Mouse (Mus musculus) layer of hippocampus, adult 9-10 months (tissue): ENCODE measurements around the gene Eprs.

Experiments
- DNase-seq: peaks from one replicate; pipeline ENCODE4 v3.0.0; 2022; ENCODE audit warnings: low spot score

Gene Eprs

DNA sequence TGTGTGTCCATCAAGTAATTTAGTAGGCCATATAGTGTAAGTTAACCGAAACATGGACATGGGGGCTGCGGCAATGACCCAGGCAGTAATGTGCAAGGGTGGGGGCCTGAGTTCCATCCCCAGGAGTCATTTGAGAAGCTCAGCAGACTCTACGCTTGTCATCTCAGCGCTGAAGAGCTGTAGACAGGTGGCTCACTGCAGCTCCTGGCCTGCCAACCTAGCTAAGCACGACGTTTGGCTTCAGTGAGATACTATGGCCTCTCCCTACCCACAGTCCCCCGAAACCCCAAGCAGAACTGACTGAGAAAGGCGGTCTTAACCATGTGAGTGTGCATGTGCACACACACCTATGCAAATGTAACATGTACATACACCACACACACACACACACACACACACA, 88.2 kb downstream of the Eprs start:
- DNase-seq: no peak

- DNase-seq: no peak
Measured at GRCm38 (mm10) chr1:185451495-185451894, 88.7 kb downstream of the Eprs start.

DNA sequence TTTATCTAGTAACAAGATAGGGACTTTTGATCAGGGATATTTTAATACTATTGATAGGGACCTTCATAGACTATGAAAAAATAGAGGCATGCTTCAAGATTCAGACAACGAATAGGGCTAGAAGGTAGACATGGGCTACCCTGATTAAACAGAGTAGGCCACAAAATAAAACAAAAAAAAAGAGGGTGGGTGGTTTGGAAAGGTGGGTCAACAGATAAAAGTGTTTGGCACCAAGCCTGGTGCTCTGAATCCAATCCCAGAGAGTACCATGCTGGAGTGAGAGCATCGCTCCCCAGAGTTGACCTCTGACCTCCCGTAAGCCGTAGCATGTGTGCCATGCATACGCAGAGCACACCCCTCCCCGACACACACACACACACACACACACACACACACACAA, 89.6 kb downstream of the Eprs start:
- no peak for DNase-seq

GRCm38 (mm10) chr1:185454144-185454543, 91.3 kb downstream of the Eprs start:
- DNase-seq: no peak

DNA sequence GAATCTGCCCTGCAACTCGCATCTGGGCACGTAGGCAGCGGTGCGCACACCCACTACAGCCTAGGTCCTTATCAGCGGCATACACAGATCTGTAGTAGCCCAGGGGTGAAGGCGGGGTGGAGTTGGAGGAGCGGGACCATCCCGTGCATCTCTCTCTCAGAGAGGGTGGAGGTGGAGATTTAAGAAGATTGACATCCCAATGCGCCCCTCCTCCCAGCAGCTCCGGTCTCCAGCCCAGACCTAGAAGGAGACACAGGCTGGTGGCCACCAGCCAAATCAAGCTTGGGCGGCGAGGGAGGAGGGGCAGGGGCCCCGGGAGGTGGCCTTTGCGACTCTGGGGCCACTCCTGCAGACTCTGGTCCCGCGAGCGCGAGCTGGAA, 91.7 kb downstream of the Eprs start, which contains the start of gene Slc30a10:
Gene Slc30a10, plus strand, starts transcription at position 274 of the 380 bp plus-strand sequence.
- no peak for DNase-seq

- DNase-seq: no peak
Measured at GRCm38 (mm10) chr1:185454955-185455701, 92.3 kb downstream of the Eprs start.

GRCm38 (mm10) chr1:185456327-185456726, 93.5 kb downstream of the Eprs start:
- DNase-seq: no peak

DNA sequence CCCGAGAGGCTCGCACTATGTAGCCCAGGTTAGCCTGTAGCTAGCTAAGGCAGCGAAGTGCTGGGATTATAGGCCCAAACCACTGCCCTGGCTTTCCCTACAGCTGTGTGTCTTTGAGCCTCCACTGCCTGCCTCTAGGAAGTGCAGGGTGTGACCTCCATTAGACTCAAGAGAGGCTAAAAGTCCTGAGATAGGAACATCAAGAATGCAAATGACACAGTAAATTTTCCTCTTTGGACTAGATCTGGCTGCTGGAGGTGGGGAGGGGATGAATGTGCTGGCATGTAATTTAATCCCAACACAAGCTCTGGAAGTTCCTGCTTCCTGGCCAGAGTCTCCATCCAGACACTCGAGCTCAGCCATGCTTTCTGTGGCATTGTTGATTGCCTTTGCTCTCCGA, 97.3 kb downstream of the Eprs start:
- DNase-seq: no peak

- no peak for DNase-seq
Measured at GRCm38 (mm10) chr1:185462889-185463288, 100.0 kb downstream of the Eprs start.

- DNase-seq: no peak
Measured at GRCm38 (mm10) chr1:185469551-185470021, 106.7 kb downstream of the Eprs start.

DNA sequence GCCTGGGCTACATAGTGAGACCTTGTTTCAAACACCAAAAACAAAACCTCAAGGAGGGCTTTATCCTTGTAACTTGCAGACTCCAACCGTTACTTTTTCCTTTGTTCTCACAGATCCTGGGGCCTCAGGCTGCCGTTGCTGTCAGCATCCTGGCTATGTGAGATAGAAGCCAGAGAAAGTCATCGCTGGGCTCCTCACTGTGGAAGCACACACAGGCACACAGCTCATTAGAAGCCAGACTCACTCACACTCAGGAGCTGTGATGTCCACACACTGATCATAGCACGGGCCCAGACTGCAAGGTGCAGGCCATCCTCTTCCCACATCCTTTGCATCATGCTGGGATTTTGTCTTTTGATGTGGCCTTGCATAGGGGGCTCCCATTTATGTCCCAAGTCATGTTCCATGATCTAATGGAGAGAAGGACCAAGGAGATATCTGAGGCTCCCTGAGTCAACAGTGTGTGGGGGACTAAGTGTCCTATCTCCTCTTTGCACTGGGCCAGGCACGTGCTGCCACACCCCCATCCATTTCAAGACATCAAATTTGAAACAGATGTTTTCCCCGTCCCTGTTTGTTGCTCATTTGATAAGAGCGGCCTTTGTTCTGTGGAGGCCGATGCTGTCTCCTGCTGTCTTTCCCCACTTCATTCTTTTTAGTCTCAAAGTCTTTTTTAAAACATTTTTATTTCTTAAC, 109.3 kb downstream of the Eprs start:
- DNase-seq: no peak

GRCm38 (mm10) chr1:185472730-185473129, 109.9 kb downstream of the Eprs start:
- no peak for DNase-seq

DNA sequence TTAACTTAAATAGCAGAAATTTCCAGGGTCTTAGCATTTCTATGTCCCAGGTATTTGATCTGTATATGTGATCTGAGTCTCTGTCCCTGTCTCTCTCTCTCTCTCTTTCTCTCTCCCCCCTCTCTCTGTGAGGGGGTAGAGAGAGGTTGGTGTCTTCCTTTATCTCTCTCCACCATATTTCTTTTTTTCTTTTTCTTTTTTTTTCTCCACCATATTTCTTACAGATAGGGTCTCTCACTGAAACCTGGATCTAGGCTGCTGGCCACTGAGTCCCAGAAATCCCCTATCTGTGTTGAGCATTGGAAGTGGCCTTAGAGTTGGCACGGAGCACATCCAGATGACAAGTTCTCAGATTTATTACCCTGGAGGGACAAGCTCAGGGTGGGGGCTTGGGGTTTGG, 110.6 kb downstream of the Eprs start:
- no peak for DNase-seq
